Mouse (Mus musculus) adrenal gland, postnatal 4 days (tissue): Measurements from ENCODE around the gene Dr1. TPM values are rescaled to one million over a fixed set of nuclear protein-coding genes. Genes with fewer than 3 reads are reported as not detected.
"Not testable (repeated sequence)": the region's sequence is repeated elsewhere in the genome, so short reads cannot be mapped to it uniquely, and the experiment has no call there.

Experiments used
- DNase-seq, 2 experiments: peaks; one replicate each; pipeline ENCODE4 v3.0.0; 2021 to 2022; ENCODE audit warnings: low spot score in 2 of 2, mixed read lengths in 2 of 2
- long read RNA-seq, 2 experiments: library from polyadenylated mRNA; stranded (forward); transcript quantifications; one replicate each; pipeline ENCODE4 v2.0.0; 2021
- total RNA-seq, 2 experiments: library from RNA; stranded (reverse); gene quantifications; 2 replicates each; pipeline ENCODE4 v1.2.3; 2021

The Dr1 gene
- total RNA-seq: 10 to 100 TPM; 38.8 to 39.8 TPM
- long read RNA-seq, experiment 1, transcript Dr1-201 (3 exons, 3,085 nt): major isoform, 16 of 18 reads
- long read RNA-seq, experiment 1, partial matches to known transcripts: 1 of 18 reads
- long read RNA-seq, experiment 1, other reads (novel, unspliced or antisense): 1 of 18 reads
- long read RNA-seq, experiment 2, transcript Dr1-201 (3 exons, 3,085 nt): major isoform, 50 of 51 reads
- long read RNA-seq, experiment 2, partial matches to known transcripts: 0 of 51 reads
- long read RNA-seq, experiment 2, other reads (novel, unspliced or antisense): 1 of 51 reads

DNA sequence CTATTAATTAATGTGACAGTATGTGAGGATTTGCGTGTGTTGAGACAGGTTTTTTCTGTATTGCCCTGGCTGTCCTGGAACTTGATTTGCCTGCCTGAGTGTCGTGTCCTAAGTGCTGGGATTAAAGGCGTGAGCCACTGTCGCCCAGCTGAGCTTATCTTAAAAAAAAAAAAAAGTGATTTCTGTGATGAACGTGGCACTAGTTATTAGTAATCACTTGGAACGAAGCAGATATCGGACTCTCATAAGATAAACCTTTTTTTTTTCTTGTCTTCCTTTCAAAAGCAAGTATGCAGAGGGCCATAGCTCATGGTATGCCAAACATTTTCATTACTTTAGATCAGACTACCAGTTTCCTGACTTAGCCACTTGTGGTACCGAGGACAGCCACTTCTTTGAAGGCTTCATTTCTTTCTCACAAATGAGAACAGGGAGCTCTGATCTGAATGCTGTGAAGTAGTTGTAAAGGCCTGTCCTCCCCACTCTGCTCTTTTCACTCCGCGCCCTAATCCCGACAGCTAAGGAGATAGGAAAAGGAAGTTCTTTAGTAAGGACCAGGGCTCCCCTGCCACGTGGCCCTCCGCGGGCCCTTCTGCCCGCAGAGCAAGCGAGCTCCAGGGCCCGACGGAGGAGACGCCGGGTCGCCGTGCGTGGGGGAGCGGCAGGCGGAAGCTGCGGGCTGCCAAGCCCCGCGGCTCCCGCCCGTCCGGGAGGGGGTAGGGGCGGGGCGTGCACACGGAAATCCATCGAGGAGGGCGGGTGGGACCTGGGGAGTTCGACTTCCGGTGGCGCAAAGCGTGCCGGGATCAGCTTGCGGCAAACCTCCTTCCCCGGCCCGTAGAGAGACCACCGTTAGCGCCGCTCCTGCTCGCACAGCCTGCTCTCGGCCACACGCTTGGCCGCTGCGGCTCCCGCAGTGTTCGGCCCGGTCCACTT is at the start of gene Dr1:
Gene Dr1 (plus strand): TSS at position 771 of the 936 bp plus-strand sequence.
- DNase-seq: peak; percentile 71

GRCm38 (mm10) chr5:108224077-108224476 is 44.6 kb upstream of the Dr1 start:
- no peak for DNase-seq

DNA sequence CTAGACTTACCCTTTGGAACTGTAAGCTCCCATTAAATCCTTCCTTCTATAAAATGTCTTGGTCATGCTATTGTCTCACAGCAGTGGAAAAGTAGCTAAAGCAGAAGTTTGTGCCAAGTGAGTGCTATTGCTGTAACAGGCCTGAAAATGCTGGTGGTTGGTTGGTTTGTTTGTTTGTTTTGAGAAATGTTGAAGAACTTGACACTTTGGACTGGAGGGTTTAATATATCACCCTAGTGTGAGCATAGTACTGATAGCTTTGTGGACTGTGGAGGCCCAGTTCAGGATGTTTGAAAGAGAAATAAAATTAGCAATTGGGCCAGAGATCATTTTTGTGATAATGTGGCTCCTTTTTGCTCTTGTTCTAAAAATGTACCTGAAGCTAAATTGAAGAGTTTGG is 42.5 kb upstream of the Dr1 start:
- DNase-seq: no peak

DNA sequence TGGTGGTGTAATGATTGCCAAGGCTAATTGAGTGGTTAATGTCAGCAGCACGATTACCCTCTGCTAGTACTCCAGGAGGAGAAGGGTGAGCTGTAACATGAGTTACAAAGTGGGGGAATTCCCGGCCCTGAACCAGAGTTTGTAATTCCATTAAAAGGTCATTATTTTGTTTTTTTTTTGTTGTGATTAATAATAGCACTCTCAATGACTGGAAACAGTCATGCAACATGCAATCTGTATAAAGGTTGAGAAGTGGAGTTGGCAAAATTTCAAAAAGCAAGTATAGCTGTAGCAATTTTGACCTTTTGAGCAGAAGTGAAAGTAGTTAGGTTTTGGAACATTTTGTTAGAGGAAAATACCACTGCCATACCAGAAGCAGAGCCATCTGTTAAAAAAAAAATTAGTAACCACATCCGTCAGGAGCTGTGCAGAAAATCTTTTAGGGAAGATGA is 22.4 kb upstream of the Dr1 start:
- no peak for DNase-seq

GRCm38 (mm10) chr5:108250033-108250432 is 18.7 kb upstream of the Dr1 start:
- DNase-seq: no peak

DNA sequence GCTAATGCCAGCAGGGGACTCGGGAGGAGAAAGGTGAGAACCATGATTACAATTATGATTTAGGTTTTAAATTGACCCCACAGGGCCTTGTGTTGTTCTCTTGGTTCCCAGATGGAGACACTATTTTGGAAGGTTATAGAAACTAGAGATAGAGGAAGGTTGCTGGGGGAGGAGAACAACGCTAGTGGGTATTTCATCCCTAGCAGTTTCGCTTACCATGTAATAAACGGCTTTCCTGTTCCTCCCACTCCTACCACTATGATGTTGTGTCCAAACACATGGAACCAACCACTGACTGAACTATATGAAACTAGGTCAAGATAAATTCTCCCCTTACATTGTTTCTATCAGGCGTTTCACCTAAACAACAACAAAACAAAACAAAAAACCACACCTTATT is 13.4 kb upstream of the Dr1 start:
- no peak for DNase-seq

DNA sequence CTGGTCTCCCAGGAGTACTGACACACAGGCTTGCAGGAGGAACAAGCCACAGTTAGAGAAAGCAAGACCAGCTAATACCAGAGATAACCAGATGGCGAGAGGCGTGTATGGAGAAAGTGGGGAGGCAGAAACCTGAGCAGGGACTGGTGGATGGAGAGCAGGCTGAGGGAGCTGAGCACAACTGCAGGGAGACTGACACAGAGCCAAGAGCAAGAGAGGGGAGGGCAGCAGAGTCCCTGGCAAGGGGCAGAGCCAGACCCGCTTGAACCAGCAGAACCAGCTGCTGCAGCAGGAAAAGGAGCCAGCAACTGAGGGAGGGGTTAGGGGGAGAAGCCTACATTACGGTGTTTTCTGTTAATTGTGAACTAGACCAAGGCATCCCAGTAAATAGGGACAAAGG is 6.0 kb upstream of the Dr1 start:
- DNase-seq: no peak

GRCm38 (mm10) chr5:108263785-108264184 is 4.9 kb upstream of the Dr1 start:
- DNase-seq: not testable (repeated sequence)

GRCm38 (mm10) chr5:108266990-108267389 is 1.7 kb upstream of the Dr1 start:
- DNase-seq: no peak

- DNase-seq: peak in 1 of 2 experiments; percentile 4
Measured at GRCm38 (mm10) chr5:108269063-108269810, 540 bp downstream of the Dr1 start.

GRCm38 (mm10) chr5:108269811-108270151 is 1.1 kb downstream of the Dr1 start:
- no peak for DNase-seq

- DNase-seq: no peak
Measured at GRCm38 (mm10) chr5:108270415-108270814, 1.7 kb downstream of the Dr1 start.

GRCm38 (mm10) chr5:108271345-108271744 is 2.6 kb downstream of the Dr1 start:
- DNase-seq: not testable (repeated sequence)

DNA sequence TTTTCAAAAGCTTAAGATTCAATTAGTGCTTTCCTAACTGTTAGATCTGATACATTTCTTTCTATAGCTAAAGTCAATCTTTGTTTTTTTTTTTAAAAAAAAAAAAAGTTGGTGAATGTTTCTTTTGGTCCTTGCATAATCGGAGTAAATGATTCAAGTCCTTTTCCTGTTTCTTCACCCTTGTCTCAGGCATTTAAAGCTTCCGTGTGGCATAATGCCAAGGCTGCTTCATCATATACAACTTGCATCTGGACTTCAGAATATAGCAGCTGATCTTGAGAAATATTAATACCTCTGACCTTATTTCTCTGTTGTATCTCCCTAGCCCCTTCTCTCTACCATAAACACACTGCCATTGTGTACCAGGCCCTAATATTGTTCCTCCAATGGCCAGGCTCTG is 18.3 kb downstream of the Dr1 start:
- DNase-seq: no peak

- no peak for DNase-seq
Measured at GRCm38 (mm10) chr5:108301567-108301966, 32.9 kb downstream of the Dr1 start.

DNA sequence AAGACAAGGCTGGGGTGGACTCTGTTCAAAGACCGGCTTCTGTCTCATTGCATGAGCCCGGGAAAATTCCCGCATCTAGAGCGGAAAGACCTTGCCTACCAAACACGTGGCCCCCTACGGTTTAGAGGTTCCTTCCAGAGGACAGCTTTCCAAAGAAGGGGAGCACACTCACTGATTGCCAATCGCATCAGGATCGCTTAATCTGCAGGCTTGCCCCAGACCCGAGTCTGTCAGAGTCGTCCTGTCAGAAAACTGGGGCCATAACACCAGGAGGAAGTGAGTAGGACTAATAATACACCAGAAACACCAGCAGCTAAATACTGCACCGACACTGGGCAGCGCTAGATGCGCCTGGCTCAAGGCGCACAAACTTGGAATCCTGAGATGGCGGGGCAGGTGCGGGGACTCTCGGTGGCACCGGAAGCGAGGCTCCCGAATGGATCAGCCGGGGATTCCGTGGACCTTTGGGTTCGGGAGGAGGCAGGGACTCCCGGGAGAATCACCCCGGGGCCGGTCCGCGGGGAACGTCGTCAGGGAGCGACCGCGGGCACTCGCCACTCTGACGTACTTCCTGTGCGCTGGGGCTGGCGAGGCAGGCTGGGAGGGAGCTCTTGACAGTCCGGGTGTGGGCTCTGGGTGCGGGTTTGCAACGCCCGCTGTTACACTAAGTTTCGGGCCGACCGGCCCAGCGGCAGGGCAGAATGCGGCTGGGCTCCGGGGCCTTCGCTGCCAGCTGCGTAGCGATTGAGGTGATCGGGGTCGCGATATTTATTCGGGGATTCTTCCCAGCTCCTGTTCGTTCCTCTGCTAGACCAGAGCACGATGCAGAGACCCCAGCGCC is 43.7 kb downstream of the Dr1 start, which contains the start of gene Pigg:
Gene Pigg (plus strand): TSS at position 386 of the 841 bp plus-strand sequence.
- DNase-seq: peak; percentile 77 to 85

DNA sequence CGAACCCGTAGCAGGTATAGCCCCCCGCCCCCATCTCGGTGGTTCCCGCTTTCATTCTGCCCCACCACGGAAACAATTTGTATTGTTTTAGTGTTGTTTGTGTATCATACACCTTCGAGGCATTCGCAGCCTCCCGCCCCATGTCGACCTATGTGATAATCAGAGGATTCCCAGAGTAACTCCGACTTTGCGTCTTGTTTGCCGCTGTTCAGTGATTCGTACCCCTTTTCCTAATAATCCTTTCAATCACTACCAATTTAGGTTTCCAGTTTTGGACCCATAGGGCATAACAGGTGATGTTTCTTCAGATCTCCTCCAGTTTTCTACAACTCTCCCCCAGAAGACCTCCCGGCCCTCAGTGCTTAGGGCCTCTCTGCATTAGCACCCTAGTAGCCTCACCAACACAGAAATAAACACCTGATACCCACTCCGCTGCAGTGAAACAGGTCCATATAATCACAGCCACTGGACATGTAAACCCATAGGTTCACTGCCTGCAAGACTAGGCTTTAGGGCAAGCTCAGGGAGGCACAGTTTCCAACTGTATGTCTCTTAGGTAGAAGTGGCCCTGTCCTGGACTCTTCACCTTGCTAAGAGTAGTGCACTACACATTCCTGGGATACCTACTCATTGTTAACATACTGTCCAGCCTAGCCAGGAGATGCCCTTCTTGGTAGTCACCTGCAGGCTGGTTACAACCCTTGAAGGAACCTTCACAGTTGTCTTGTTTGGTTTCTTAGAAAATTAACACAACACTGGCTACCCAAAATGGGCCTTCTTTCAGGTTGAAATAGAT is 44.6 kb downstream of the Dr1 start:
- DNase-seq: peak in 1 of 2 experiments; percentile 4
